Mouse (Mus musculus) CH12F3 (cell line): Measurements from ENCODE around the gene Vmn2r95.
"Not testable (repeated sequence)": the region's sequence is repeated elsewhere in the genome, so short reads cannot be mapped to it uniquely, and the experiment has no call there.

ENCODE experiments used
- in situ Hi-C: fragments of 300-500 bp; cut with MboI; formaldehyde crosslinking; loops from 2 replicates; pipeline ENCODE4 v1.14.3; 2020; ENCODE audit warnings: low sequenced_read_pairs

Gene Vmn2r95

GRCm38 (mm10) chr17:18423778-18424177 lies at the start of gene Vmn2r95:
Gene Vmn2r95, plus strand, starts transcription at chr17:18424078.
- in situ Hi-C loops, result no loop called here

GRCm38 (mm10) chr17:18455619-18456140 lies 31.8 kb downstream of the Vmn2r95 start:
- in situ Hi-C loops, result no loop called here

- in situ Hi-C loops, result not testable (repeated sequence)
These were observed 34.3 kb downstream of the Vmn2r95 start for GRCm38 (mm10) chr17:18458126-18458634.

GRCm38 (mm10) chr17:18462695-18463094 lies 38.8 kb downstream of the Vmn2r95 start:
- in situ Hi-C loops, result no loop called here

GRCm38 (mm10) chr17:18479885-18480284 lies 56.0 kb downstream of the Vmn2r95 start:
- in situ Hi-C loops, result no loop called here
